Mouse (Mus musculus): Measurements from ENCODE around the gene Axin2.
A peak's percentile ranks its signal among the peaks of the same experiment; 100 is the strongest.
"Not testable (repeated sequence)": the region's sequence is repeated elsewhere in the genome, so short reads cannot be mapped to it uniquely, and the experiment has no call there.

Gene Axin2

DNA sequence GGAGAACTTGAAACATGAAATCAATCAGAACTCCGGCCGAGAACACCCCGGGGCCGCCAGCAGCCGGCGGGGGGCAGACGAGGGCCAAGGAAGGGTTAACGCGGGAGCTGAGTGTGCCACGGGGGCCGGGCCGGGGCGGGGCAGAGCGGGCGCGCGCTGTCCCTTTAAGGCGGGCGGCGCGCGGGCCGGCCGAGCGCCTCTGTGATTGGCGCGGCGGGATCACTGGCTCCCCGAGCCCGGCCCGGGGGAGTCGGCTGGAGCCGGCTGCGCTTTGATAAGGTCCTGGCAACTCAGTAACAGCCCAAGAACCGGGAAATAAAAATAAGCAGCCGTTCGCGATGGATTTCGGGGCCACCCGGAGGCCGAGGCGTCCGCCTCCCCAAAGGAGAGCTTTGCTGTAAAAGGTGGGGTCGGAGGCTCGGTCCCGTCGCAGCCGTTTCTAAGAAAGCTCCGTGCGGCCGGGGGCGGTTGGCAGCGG is at the start of gene Axin2:
Gene Axin2, plus strand, starts transcription at position 192 of the 478 bp plus-strand sequence.
- peak; percentile 53 for DNase-seq (ENCODE audit: low read depth)

DNA sequence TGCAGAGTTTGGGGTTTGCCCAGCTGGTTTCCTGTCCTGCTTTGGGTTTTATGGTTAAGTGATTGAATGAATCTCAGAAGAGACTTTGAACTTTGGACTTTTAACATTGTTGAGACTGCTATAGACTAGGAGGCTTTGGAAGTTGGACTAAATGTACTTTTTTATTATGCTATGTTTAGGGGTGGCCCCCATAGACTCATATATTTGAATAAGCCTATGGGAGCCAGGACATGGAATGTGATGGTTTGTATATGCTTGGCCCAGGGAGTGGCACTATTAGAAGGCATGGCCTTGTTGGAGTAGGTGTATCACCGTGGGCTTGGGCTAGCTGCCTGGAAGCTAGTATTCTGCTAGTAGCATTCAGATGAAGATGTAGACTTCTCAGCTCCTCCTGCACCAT is 48.9 kb upstream of the Axin2 start:
- DNase-seq (ENCODE audit: low read depth), result not testable (repeated sequence)

- DNase-seq (ENCODE audit: low read depth), result no peak
Observed at GRCm38 (mm10) chr11:108871748-108872147, 48.4 kb upstream of the Axin2 start.

GRCm38 (mm10) chr11:108876633-108877205 is 43.4 kb upstream of the Axin2 start:
- no peak for DNase-seq (ENCODE audit: low read depth)

DNA sequence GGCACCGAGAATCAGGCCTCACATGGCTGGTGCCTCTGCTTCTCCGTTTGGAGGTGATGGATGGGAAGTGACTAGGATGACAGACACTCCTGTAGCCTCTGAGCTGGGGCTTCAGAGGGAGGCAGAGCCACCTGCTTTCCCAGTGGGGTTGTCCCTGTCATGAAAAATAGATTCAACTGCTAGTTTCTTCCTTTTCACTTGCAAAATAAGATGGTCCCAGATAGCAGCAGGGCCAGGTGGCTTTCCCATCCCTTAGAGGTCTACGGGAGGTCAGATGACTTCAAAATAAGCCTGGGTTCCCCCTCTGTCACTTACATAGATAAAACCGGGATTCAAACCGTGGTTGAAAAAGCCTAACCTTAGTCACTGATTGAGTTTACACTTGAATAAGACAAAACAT is 42.6 kb upstream of the Axin2 start:
- no peak for DNase-seq (ENCODE audit: low read depth)

- DNase-seq (ENCODE audit: low read depth), result no peak
Observed at GRCm38 (mm10) chr11:108880546-108880945, 39.6 kb upstream of the Axin2 start.

GRCm38 (mm10) chr11:108881662-108882061 is 38.5 kb upstream of the Axin2 start:
- no peak for DNase-seq (ENCODE audit: low read depth)

GRCm38 (mm10) chr11:108885276-108885896 is 34.8 kb upstream of the Axin2 start:
- DNase-seq (ENCODE audit: low read depth), result no peak

DNA sequence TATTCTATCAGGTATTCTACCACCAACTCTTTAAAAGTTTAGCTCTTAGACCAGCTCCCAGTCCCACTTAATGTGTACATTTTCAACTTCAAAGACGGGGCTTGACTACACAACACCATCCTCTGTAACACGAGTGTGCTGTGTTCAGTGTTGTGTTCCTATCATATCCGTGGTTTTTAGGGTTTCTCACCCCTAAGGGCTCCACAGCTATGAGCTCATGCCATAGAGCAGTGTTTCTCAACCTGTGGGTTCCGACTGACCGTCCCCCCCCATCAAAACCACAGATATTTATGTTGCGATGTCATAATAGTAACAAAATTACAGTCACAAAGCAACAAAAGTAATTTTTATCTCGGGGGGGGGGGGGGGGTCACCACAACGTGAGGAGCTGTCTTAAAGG is 34.1 kb upstream of the Axin2 start:
- DNase-seq (ENCODE audit: low read depth), result no peak

DNA sequence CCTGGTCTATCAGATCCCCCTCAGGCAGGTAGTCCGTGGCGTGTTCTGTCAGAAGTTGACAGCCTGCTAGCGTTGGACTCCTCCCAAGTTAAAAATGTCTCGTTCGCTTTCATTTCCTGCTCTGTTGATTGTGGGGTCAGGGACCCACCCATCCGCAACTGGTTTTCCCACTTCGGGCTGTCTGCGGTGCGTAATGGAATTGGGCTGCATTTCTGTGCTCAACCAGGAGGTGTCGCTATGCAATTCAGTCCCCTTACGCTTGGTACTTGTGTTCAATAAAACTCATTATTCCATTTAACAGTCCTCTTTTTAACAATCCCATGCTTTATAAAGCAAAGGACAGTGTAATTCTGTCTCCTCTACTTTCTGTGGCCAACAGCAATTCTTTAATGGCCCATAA is 31.0 kb upstream of the Axin2 start:
- DNase-seq (ENCODE audit: low read depth), result no peak

GRCm38 (mm10) chr11:108890544-108890943 is 29.6 kb upstream of the Axin2 start:
- DNase-seq (ENCODE audit: low read depth), result no peak

GRCm38 (mm10) chr11:108891111-108891870 is 28.9 kb upstream of the Axin2 start:
- no peak for DNase-seq (ENCODE audit: low read depth)

DNA sequence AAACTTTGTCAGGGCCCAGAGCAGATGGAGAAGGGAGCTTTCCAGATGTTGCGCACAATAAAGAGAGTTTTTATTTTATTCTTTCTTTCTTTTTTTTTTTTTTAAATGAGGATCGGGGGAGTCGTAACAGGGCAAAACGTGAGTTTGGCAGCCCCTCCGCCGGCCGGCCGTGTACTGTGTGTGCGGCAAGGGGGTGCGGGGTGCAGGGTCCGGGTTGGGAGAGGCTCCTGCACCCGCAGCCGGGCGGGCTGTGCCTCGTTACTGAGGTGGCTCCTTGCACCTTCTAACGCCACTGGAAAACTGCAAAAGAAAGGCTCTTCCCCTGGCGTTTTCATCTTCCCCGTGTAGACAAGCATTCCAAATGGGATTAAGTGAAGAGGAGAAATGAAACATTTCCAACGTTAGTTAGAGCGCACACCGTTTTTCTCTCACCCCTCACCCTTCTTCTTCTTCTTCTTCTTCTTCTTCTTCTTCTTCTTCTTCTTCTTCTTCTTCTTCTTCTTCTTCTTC is 28.2 kb upstream of the Axin2 start:
- DNase-seq (ENCODE audit: low read depth), result no peak

DNA sequence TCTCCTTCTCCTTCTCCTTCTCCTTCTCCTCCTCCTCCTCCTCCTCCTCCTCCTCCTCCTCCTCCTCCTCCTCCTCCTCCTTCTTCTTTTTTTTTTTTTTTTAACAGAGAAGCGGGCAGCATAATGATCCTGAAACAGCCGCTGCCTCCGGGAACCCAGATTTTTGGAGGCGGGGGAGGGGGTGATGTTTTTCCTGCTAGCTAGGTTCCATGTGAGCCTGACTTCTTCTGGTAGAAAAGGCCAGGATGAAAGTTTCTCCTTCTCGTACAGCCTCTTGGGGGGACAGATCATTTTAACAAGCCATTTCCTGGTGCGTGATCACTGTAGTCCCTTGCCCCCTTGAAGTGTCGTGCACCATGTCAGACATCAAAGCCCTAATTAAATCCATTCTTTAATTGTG is 27.7 kb upstream of the Axin2 start:
- DNase-seq (ENCODE audit: low read depth), result no peak

GRCm38 (mm10) chr11:108893232-108893790 is 26.8 kb upstream of the Axin2 start:
- no peak for DNase-seq (ENCODE audit: low read depth)

DNA sequence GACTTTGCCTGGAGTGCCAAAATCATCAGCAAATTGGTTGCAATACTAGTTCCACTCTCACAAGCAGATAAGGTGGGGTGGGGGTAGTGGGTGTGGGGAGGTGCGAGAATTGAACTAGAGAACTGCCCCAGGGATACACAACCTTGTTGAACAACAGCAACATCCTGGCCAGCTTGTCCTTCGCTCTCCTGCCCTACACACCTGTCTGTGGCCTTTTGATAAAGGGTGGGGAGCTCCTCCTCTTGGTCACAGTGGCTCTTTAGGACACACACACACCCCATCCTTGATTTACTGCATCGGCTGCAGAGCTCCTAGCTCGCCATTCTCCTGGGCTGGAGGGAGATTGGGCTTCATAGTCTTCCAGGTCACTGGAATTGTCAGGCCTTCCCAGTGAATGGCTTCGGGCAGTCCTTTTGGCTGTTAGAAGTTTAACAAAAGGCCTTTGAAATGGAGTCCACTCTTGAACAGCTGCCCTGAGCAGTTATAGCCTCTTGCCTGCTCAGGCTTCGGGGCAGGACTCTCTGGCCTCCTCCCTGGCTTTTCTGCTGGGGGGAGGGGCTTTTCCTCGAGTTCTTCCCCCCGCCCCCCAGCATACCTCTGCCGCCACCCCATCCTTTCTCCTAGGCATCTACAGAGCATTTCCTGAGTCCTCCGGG is 26.2 kb upstream of the Axin2 start:
- DNase-seq (ENCODE audit: low read depth), result no peak

GRCm38 (mm10) chr11:108897034-108897433 is 23.1 kb upstream of the Axin2 start:
- no peak for DNase-seq (ENCODE audit: low read depth)

- no peak for DNase-seq (ENCODE audit: low read depth)
Observed at GRCm38 (mm10) chr11:108898063-108898462, 22.1 kb upstream of the Axin2 start.

DNA sequence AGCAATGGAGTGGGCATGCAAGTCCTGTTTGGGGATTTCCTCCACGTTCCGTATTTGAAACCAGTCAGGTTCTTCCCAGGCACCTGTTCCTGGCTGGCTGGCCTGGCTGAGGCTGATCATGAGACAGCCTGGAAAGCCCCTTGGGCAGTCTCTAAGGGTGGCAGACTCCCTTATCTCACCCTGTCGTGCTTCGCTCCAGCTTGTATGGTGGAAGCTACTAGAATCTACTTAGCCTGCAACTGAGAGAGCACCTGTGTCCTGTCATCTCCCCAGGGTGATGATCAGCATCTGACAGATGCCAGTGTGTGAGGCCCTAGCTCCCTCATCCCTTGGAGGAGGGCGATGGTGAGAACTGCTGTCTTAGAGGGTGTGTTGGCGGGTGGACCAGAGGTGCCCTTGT is 21.7 kb upstream of the Axin2 start:
- no peak for DNase-seq (ENCODE audit: low read depth)

DNA sequence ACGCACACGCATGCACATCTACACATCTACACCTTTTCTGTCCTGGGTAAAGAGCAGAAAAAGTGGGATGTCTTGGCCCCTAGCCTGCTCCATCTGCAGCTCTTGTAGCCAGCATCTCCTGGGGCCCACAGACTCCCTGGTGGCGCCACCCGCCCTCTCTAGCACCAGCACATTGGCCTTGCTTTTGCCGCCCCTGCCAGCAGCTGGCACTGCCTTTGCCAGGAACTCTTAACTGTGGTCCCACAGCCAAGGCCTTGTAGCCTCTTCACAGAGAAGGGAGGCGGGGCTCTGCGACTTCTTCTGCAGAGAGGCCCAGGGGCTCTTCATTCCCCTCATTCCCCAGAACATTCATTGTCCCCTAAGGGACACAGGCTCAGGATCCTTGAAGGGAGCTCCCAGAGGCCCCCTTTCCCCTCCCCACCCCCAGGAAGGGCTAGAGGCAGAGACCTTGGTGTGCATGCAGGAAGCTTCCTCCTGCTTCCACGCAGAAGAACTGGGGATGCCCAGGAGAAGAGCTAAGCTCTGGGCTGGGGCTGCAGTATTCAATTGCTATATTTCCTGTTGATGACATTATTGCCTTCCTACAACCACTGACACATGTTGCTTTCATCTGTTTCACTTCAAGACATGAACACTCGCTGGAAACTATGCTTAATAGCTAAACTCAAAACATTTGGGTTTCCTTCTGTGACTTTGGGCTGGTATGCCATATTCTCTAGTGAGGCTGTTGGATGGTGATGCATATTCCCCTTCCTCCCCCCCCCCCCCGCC is 19.2 kb upstream of the Axin2 start:
- DNase-seq (ENCODE audit: low read depth), result no peak

DNA sequence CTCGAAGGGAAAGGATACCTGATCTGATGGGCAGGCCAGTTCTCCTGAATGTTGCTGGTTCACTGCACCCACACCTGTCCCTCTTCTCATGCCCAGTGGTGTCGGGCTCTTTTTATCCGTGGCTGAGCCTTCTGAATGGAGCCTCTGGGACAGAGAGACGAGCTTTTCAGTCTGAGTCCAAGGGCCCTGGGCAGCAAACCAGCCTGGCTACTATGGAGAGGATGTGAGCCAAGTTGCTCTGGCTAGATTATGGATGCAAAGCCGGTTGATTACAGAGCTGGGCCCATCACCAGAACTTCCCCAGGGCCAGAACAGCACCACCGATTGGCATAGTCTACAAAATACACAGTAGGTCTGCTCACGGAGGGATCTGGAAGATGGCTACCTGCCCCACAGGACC is 18.5 kb upstream of the Axin2 start:
- no peak for DNase-seq (ENCODE audit: low read depth)

Data from c-Kit-positive CD71-positive TER-119-negative erythroid progenitor cells, embryonic 14.5 days (primary cell).